Mouse (Mus musculus) frontal cortex, postnatal 25 days (tissue): ENCODE measurements around the gene Max.

Experiments used
- DNase-seq, 2 experiments: peaks; one replicate each; pipeline ENCODE4 v3.0.0; 2022; ENCODE audit warnings: low spot score in 2 of 2

The Max gene

GRCm38 (mm10) chr12:76954698-76955423 lies 7.1 kb downstream of the Max start:
- peak; percentile 27 to 60 for DNase-seq

- DNase-seq, result no peak
Measured at GRCm38 (mm10) chr12:76953750-76954363, 8.1 kb downstream of the Max start.

GRCm38 (mm10) chr12:76950330-76950729 lies 11.7 kb downstream of the Max start:
- DNase-seq, result no peak

- DNase-seq, result no peak
Measured at GRCm38 (mm10) chr12:76948781-76949180, 13.2 kb downstream of the Max start.

- no peak for DNase-seq
Measured at GRCm38 (mm10) chr12:76948185-76948584, 13.8 kb downstream of the Max start.

GRCm38 (mm10) chr12:76947487-76947886 lies 14.5 kb downstream of the Max start:
- DNase-seq, result no peak

- no peak for DNase-seq
Measured at GRCm38 (mm10) chr12:76943466-76943865, 18.5 kb downstream of the Max start.

- no peak for DNase-seq
Measured at GRCm38 (mm10) chr12:76943046-76943445, 19.0 kb downstream of the Max start.

GRCm38 (mm10) chr12:76942476-76942875 lies 19.5 kb downstream of the Max start:
- DNase-seq, result no peak

- no peak for DNase-seq
Measured at GRCm38 (mm10) chr12:76941524-76941923, 20.5 kb downstream of the Max start.

GRCm38 (mm10) chr12:76938013-76938412 lies 24.0 kb downstream of the Max start:
- DNase-seq, result no peak

GRCm38 (mm10) chr12:76936211-76936610 lies 25.8 kb downstream of the Max start:
- no peak for DNase-seq

- DNase-seq, result no peak
Measured at GRCm38 (mm10) chr12:76934438-76934837, 27.6 kb downstream of the Max start.

- DNase-seq, result no peak
Measured at GRCm38 (mm10) chr12:76932688-76933060, 29.3 kb downstream of the Max start.

GRCm38 (mm10) chr12:76931739-76932687 lies 30.0 kb downstream of the Max start:
- no peak for DNase-seq

GRCm38 (mm10) chr12:76930177-76930576 lies 31.8 kb downstream of the Max start:
- no peak for DNase-seq

- DNase-seq, result no peak
Measured at GRCm38 (mm10) chr12:76927539-76927938, 34.5 kb downstream of the Max start.

- DNase-seq, result no peak
Measured at GRCm38 (mm10) chr12:76927012-76927411, 35.0 kb downstream of the Max start.

GRCm38 (mm10) chr12:76926338-76926945 lies 35.6 kb downstream of the Max start:
- DNase-seq, result no peak

GRCm38 (mm10) chr12:76924904-76925604 lies 36.9 kb downstream of the Max start:
- DNase-seq, result no peak

GRCm38 (mm10) chr12:76923118-76923517 lies 38.9 kb downstream of the Max start:
- DNase-seq, result no peak
